Mouse (Mus musculus): ENCODE data around the gene Ankrd13d. TPM values are rescaled to one million over a fixed set of nuclear protein-coding genes. Genes with fewer than 3 reads are reported as not detected.

The Ankrd13d gene
- polyA plus RNA-seq, 1 experiment from 2014 or later = 2.0 TPM

DNA sequence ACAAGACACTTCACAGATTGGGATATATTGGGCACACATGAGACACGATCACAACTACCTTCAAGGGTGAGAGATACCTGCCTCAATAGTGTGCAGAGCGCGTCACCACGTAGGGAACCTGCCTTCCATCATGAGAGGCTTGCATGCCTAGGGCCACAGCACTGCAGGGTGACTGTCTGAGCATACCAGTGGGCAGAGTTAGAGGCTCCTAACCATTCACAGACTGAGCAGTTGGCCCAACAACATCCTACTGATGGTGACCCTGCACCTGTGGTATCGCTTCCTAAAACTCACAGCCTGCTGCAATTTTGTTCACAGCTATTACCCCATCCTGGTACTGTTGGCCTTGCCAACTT, 20.7 kb upstream of the Ankrd13d start:
- Histone ChIP-seq H3K4me1 (ENCODE audit: insufficient read depth, low read depth, low read length) (peaks cover 51% of the 10 kb centered on the region), H3K4me3 (ENCODE audit: low read depth, low read length) (no peak overlapping the region), H3K27ac (ENCODE audit: low read length) (no peak overlapping the region)

DNA sequence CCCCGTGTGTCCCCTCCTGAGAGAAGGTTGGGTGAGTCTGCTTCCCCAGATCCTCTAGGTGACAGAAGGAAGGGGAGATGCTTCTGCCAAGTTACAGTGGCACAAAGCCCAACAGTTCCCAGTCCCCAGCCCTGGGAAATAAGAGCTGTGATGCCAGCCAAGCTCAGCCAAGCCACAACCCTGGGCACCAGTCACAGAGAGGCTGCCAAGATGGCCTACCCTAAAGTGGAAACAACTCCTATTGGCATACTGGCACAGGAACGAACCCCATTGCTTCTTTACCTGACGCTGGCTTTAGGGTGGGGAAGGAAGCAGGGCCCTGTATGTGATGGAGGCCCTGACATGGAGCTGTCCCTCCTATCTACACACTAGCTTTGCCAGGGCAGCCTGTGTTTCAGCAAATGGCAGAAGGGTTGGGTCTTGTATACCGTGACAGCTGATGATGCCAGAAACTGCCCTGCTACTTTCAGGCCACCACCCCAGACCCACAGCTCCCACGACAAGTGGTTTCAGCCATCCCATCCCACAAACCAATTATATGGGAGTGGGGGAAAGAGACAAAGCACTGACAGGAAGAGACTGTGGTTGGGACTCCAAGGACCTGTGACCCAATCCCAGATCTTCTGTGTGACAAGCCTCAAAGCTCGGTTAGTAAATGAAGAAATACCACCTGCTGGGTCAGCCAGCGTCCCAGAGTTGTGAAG, 20.2 kb upstream of the Ankrd13d start:
- Histone ChIP-seq H3K9me3 (ENCODE audit: low read length) (no peaks in the 10 kb centered on the region), H3K36me3 (ENCODE audit: insufficient read depth, low read length) (no peaks in the 10 kb centered on the region), H3K27me3 (replicated peaks; ENCODE audit: insufficient read depth, low read length) (no peaks in the 10 kb centered on the region), H3K4me1 (ENCODE audit: insufficient read depth, low read depth, low read length) (peaks cover 53% of the 10 kb centered on the region), H3K4me3 (ENCODE audit: low read depth, low read length) (no peak overlapping the region), H3K27ac (ENCODE audit: low read length) (peak overlapping the region; percentile 51; the same call in 1 of the 2 replicates), H3K9ac (replicated peaks; ENCODE audit: low read depth) (0 out of 2 replicates have a peak overlapping the region, but pooled peaks have one; percentile 5), H3K4me2 (replicated peaks; ENCODE audit: low read depth, low read length) (peak overlapping the region; percentile 11; the same call in 1 of the 2 replicates)
- DNase-seq (ENCODE audit: low spot score) (no peak), ATAC-seq (no peak)
- TF ChIP-seq CTCF (IDR thresholded peaks at IDR 0.05) = no peak
- TF ChIP-seq EP300 (IDR thresholded peaks at IDR 0.05) = no peak
- WGBS = 56% methylated on average over 7 of the region's 7 CpGs

More for the DNA sequence above, 20.7 kb upstream of the Ankrd13d start:
- DNase-seq (ENCODE audit: low spot score) = no peak
- no peaks in the 10 kb centered on the region for H3K36me3 ChIP-seq (ENCODE audit: insufficient read depth, low read length)
- H3K9me3 ChIP-seq (ENCODE audit: low read length) = no peaks in the 10 kb centered on the region
- TF ChIP-seq EP300 (IDR thresholded peaks at IDR 0.05) (no peak), CTCF (IDR thresholded peaks at IDR 0.05) (no peak)
- no peaks in the 10 kb centered on the region for H3K27me3 ChIP-seq (replicated peaks; ENCODE audit: insufficient read depth, low read length)
- H3K9ac ChIP-seq (replicated peaks; ENCODE audit: low read depth) = no peak overlapping the region
- 82% methylated on average over 5 of the region's 5 CpGs for WGBS
- peak overlapping the region; percentile 81; the same call in 1 of the 2 replicates for H3K4me2 ChIP-seq (replicated peaks; ENCODE audit: low read depth, low read length)
- no peak for ATAC-seq

DNA sequence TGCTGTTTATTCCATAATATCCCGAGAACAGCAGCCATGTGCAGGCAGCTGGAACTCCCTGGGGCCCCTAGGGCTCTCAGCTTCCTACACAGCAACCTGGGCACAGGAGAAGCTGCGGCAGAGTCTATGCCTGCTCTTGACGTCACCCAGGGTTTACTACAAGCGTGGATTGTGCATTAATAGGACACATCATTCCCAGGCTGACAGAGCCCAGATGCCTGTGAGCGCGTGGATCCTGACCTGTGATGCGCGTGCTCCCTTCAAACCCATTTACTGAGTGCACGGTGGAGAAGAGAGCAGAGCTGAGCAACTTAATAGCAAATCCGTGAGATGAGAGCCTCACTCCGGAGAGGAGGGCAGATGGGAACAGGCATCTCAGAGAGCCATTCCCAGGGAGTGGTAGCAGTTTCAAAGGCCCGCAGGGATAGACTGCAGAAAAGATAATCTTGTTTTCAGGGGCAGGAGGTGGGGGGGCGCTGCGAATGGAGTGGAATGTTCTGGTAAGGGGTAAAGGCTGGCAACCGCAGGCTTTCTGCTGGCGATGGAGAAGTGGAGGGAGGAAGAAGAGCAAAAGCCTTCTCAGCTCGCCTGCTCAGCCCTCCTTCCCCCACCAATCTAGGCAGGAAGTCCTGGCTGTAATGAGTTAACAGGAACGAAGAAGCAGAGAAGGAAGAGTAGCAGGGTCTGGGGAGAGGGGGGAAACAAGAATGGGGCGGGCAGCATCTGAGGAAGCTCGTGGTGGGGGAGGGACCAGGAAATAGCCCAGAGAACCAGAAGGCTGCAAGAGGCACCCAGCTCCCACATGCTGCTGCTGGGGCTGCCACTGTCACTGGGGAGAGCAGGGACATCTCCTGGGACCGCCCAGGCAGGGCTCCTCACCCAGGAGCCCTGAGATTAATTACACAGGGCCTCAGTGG, 19.1 kb upstream of the Ankrd13d start:
- Histone ChIP-seq H3K9ac (replicated peaks; ENCODE audit: low read depth) (peak overlapping the region; percentile 34; the same call in 1 of the 2 replicates), H3K36me3 (ENCODE audit: insufficient read depth, low read length) (no peaks in the 10 kb centered on the region), H3K4me2 (replicated peaks; ENCODE audit: low read depth, low read length) (peak overlapping the region; percentile 11), H3K27ac (ENCODE audit: low read length) (peak overlapping the region; percentile 58), H3K4me1 (ENCODE audit: insufficient read depth, low read depth, low read length) (peaks cover 54% of the 10 kb centered on the region), H3K9me3 (ENCODE audit: low read length) (no peaks in the 10 kb centered on the region), H3K27me3 (replicated peaks; ENCODE audit: insufficient read depth, low read length) (no peaks in the 10 kb centered on the region), H3K4me3 (ENCODE audit: low read depth, low read length) (no peak overlapping the region)
- ATAC-seq (no peak), DNase-seq (ENCODE audit: low spot score) (peak; percentile 74)
- WGBS = 27% methylated on average over 20 of the region's 21 CpGs
- TF ChIP-seq EP300 (IDR thresholded peaks at IDR 0.05) (no peak), CTCF (IDR thresholded peaks at IDR 0.05) (no peak)

DNA sequence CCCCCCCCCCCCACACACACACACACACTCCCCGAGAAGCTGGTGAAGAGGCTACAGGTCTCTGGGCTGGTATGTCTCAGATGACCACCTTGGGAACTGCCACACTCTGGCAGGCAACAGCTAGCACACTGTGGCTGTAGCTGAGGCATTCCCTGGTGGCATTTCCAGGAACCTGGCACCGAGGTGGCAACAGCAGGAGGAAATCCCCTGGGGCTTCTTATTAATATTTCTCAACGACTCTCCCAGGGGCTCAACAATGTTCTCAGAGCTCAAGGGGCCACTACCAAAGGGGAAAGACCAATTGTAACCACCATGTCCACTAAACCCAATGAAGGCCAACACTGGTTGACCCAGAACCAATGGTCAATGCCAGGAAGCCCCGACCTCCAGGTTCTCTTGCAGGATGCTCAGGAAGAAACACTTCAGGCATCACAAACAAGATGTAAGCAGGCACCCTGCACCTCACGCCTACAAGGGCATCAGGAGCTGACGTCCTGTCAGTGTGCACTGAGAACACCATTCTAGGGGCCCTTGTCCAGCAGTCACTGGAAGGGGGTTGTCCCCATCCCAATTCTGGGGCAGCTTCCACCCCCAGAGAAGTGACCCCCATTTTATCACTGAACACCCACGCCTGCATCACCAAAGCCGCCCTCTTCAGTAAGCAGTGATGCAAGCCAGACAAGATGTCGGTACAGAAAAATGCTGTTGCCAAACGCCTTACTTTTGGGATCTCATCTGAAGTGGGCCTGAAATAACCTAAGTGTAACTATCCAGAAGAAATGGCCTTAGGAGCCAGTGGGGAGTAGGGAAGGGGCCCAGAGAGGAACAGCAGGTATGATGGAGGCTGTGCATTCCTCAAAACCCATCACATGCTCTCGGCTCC, 18.2 kb upstream of the Ankrd13d start:
- Histone ChIP-seq H3K27ac (ENCODE audit: low read length) (peak overlapping the region; percentile 58), H3K36me3 (ENCODE audit: insufficient read depth, low read length) (no peaks in the 10 kb centered on the region), H3K27me3 (replicated peaks; ENCODE audit: insufficient read depth, low read length) (no peaks in the 10 kb centered on the region), H3K4me2 (replicated peaks; ENCODE audit: low read depth, low read length) (peak overlapping the region; percentile 11; the same call in 1 of the 2 replicates), H3K9me3 (ENCODE audit: low read length) (no peaks in the 10 kb centered on the region), H3K4me3 (ENCODE audit: low read depth, low read length) (no peak overlapping the region), H3K9ac (replicated peaks; ENCODE audit: low read depth) (no peak overlapping the region), H3K4me1 (ENCODE audit: insufficient read depth, low read depth, low read length) (peaks cover 54% of the 10 kb centered on the region)
- no peak for TF ChIP-seq CTCF (IDR thresholded peaks at IDR 0.05)
- TF ChIP-seq EP300 (IDR thresholded peaks at IDR 0.05) = no peak
- DNase-seq (ENCODE audit: low spot score) (no peak), ATAC-seq (no peak)
- WGBS = 49% methylated on average over 11 of the region's 11 CpGs

- ATAC-seq = peak; percentile 53
Measured at GRCm38 (mm10) chr19:4300271-4300704, 17.4 kb upstream of the Ankrd13d start.

More at GRCm38 (mm10) chr19:4300271-4300704, 17.4 kb upstream of the Ankrd13d start:
- no peak overlapping the region for H3K9ac ChIP-seq (replicated peaks; ENCODE audit: low read depth)
- H3K4me1 ChIP-seq (ENCODE audit: insufficient read depth, low read depth, low read length) = peaks cover 54% of the 10 kb centered on the region
- 0 out of 2 replicates have a peak overlapping the region, but pooled peaks have one; percentile 5 for H3K4me2 ChIP-seq (replicated peaks; ENCODE audit: low read depth, low read length)
- DNase-seq (ENCODE audit: low spot score) = peak; percentile 77
- H3K4me3 ChIP-seq (ENCODE audit: low read depth, low read length) = no peak overlapping the region
- TF ChIP-seq CTCF (IDR thresholded peaks at IDR 0.05) = no peak
- no peak for TF ChIP-seq EP300 (IDR thresholded peaks at IDR 0.05)
- H3K27ac ChIP-seq (ENCODE audit: low read length) = peak overlapping the region; percentile 47; the same call in 1 of the 2 replicates
- H3K9me3 ChIP-seq (ENCODE audit: low read length) = no peaks in the 10 kb centered on the region
- no peaks in the 10 kb centered on the region for H3K27me3 ChIP-seq (replicated peaks; ENCODE audit: insufficient read depth, low read length)
- 36% methylated on average over 7 of the region's 7 CpGs for WGBS
- no peaks in the 10 kb centered on the region for H3K36me3 ChIP-seq (ENCODE audit: insufficient read depth, low read length)
